Mouse (Mus musculus) thymus, adult 2 months (tissue): ENCODE results near the gene Stx8. TPM values are rescaled to one million over a fixed set of nuclear protein-coding genes. Genes with fewer than 3 reads are reported as not detected.

Source experiments
- DNase-seq: peaks from one replicate; pipeline ENCODE4 v3.0.0; 2021
- H3K27ac ChIP-seq: fragments of 200-500 bp; 2 replicates; pipeline ENCODE4 v1.5.1; 2012; ENCODE audit warnings: low read length, control low read depth; ENCODE audit not compliant: control insufficient read depth, insufficient read depth
- H3K27me3 ChIP-seq: fragments of 200-500 bp; 2 replicates; pipeline ENCODE4 v1.6.1; 2012; ENCODE audit warnings: mild to moderate bottlenecking, low read length, moderate library complexity, mixed read lengths; ENCODE audit not compliant: control insufficient read depth, insufficient read depth
- H3K36me3 ChIP-seq: fragments of 200-500 bp; 2 replicates; pipeline ENCODE4 v1.6.1; 2012; ENCODE audit warnings: mild to moderate bottlenecking, low read length, moderate library complexity; ENCODE audit not compliant: control insufficient read depth, insufficient read depth
- H3K4me1 ChIP-seq: fragments of 200-500 bp; replicated peaks from 2 replicates; pipeline ENCODE4 v1.6.1; 2012; ENCODE audit warnings: low read length; ENCODE audit not compliant: control insufficient read depth, insufficient read depth
- H3K4me3 ChIP-seq: fragments of 200-500 bp; 2 replicates; pipeline ENCODE4 v1.5.1; 2012; ENCODE audit warnings: mild to moderate bottlenecking, low read length, control low read depth, moderate library complexity; ENCODE audit not compliant: control insufficient read depth, insufficient read depth
- CTCF ChIP-seq: fragments of 200-500 bp; IDR thresholded peaks from 2 replicates; pipeline ENCODE4 v1.5.1; 2012; ENCODE audit warnings: mild to moderate bottlenecking, control low read depth, low read length, moderate library complexity, borderline replicate concordance; ENCODE audit not compliant: control insufficient read depth, poor library complexity, insufficient read depth; ENCODE audit errors: extremely low read depth
- POLR2A ChIP-seq: fragments of 200-500 bp; IDR thresholded peaks from 2 replicates; pipeline ENCODE4 v1.6.1; 2012; ENCODE audit warnings: mild to moderate bottlenecking, low read length, control low read depth, moderate library complexity; ENCODE audit not compliant: control insufficient read depth, poor library complexity, insufficient read depth; ENCODE audit errors: extremely low read depth
- WGBS: fragments of 180-500 bp; shearing (Covaris S2); methylation state at CpG from one replicate; pipeline ENCODE4 v1.1.7; 2018; 5-methylcytosine and 5-hydroxymethylcytosine counted together
- polyA plus RNA-seq: library from polyadenylated mRNA; depleted of rRNA; stranded (reverse); fragments of >200 nt; gene quantifications from 2 replicates; pipeline ENCODE4 v1.2.3, GENCODE M21; 2012

Gene Stx8
- polyA plus RNA-seq, 1 experiment, result 8.2 TPM

DNA sequence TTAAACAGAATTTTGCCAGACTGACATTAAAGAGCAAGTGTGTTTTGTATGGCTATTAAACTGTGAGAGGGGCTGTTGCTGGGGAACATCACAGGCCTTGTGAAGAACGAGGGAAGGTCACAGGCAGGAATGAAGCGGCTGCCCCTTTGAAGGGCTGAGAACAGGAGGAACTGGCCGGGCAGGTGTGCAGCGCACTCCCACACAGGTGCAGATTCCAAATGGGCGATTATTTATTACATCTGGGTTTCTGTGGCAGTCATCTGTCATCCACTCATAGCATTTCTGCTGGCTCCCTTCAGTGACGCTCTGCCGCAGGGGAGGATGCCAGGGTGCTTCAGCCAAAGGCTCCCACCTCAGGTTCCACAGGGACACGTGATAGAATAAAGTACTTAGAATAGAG lies 170.7 kb downstream of the Stx8 start:
- Histone ChIP-seq H3K4me1 (peaks cover 13% of the 10 kb centered on the region), H3K36me3 (no peaks in the 10 kb centered on the region), H3K27ac (no peak overlapping the region), H3K4me3 (no peak overlapping the region), H3K27me3 (no peaks in the 10 kb centered on the region)
- 86% methylated on average over 8 of the region's 8 CpGs for WGBS
- TF ChIP-seq CTCF, result no peak
- TF ChIP-seq POLR2A, result no peak
- DNase-seq, result no peak

DNA sequence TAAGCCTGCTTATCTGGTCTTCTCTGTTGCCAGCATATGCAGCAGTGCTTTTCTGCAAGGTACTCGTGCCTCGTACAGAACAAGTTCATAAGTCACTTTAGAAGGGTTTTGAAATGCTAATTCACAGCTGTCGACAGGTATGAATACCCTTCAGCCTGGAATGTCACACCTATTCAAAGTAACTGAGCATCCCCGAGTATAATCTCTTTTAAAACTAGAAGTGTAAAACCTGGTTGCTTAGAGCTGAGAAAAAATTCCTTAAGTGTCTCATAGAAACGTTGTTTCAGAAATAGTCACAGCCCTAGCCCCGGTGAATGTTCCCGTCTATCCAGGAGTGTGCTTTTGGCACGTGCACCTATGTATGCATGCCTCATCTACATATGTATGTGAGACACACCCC lies 176.3 kb downstream of the Stx8 start:
- TF ChIP-seq CTCF, result no peak
- no peak for TF ChIP-seq POLR2A
- no peak for DNase-seq
- 92% methylated on average over 8 of the region's 8 CpGs for WGBS
- Histone ChIP-seq H3K36me3 (no peaks in the 10 kb centered on the region), H3K4me1 (no peaks in the 10 kb centered on the region), H3K4me3 (no peak overlapping the region), H3K27me3 (no peaks in the 10 kb centered on the region), H3K27ac (no peak overlapping the region)

DNA sequence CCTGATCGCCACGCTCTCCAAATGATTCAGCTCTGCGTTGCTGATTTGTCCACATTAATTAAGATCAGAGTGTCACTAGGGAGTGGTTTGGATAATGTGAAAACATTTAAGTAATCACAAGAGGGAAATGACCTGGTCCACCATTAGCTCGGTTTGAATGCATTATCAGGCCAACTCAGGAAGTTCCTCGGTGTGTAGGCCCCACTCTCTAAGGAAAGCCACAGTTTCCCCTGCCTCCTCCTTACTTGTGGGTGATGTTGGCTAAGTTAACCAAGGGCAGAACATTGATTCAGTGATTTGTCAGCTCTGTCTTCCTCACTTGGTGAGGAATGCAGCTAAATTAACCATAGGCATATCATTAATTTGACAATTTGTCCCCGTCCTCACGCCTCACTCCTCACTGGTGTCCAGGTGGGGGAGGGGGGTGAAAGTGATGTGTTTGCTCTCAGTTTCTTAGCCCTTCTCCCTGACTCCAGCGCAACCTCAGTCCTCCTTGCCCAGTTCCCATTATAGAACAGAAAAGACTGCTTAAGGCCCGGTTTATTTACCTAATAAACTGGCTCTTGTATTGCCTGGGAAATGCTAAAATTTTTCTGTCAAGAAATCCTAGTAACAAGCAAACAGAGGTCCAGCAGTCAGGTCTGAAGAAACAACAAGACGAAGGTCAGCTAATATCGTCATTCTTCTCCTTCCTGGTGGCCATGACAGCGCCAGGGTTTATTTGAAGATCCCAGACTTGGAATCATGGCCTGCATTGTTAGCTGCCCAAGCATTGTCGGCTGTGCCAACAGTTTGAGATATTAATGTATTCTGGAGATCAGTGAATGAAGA lies 178.5 kb downstream of the Stx8 start:
- Histone ChIP-seq H3K27ac (no peak overlapping the region), H3K36me3 (no peaks in the 10 kb centered on the region), H3K4me1 (peaks cover 7% of the 10 kb centered on the region), H3K27me3 (no peaks in the 10 kb centered on the region), H3K4me3 (no peak overlapping the region)
- no peak for DNase-seq
- WGBS, result 69% methylated on average over 13 of the region's 13 CpGs
- TF ChIP-seq CTCF (no peak), POLR2A (no peak)

DNA sequence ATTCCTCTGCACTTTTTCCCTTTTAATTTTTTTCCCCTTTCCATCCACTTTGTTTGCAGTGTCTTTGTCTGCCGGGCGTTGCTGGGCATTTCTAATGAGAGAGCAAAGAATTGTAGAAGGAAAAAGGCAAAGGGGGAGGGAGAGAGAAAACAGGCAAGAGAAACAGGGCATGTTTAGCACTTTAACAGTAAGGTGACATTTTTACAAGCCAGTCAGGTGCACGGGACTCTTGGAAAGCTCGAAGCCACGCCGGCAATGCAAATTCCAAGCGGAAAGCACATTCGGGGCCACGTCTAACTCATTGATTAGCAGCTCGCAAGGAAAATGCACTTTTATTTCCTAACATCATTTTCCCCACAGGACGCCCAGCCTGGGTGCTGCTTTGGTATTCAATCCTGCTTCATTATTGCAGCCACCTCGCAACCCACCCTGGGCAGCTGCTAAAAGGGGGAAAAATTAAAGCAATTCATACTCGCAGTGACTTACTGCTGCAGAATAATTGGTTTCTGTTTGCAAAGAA lies 179.1 kb downstream of the Stx8 start:
- DNase-seq, result no peak
- H3K27me3 ChIP-seq, result no peaks in the 10 kb centered on the region
- H3K27ac ChIP-seq, result no peak overlapping the region
- H3K36me3 ChIP-seq, result no peaks in the 10 kb centered on the region
- WGBS, result 94% methylated on average over 13 of the region's 13 CpGs
- no peak overlapping the region for H3K4me3 ChIP-seq
- H3K4me1 ChIP-seq, result peaks cover 7% of the 10 kb centered on the region
- TF ChIP-seq POLR2A, result no peak
- TF ChIP-seq CTCF, result no peak

DNA sequence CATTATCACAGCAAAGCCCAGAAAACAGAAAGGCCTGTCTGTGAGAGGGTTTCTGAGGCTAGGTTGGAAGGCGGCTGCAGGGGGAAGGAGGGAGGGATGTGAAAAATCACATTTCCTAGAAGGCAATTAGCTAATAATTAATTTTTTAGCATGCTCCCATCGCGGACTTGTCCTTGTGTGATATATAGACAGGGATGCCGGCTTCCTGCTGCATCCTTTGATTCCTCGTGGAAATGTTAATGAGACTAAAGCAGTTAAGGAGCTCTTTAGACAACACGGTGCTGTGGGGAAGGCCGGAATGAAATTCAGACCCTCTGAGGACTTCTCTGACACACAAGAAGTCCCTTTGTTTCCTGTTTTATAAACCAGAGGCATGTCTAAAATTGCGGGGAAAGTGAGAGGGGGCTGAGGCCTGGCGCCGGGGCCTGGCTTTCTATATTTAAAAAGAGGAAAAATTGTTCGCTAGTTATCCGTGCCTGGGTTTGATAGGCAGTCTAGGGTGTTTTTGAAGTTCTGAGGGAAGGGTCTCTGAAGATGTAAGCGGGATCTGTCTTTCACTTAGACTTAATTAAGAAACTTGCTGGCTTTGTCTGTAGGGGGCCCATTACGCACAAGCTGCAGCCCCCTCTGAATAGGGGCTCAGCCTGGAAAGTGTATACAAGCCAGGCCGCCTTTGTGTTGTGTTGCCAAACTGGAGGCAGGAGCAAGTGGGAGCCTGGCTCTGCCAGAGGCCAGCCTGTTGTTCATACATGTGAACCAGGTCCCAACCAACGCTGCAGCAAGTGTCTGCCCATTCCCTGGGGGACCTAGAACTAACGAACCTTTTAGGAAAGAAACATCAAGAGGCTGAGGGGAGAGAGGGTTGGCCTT lies 179.8 kb downstream of the Stx8 start:
- TF ChIP-seq POLR2A, result no peak
- no peak for TF ChIP-seq CTCF
- Histone ChIP-seq H3K4me3 (no peak overlapping the region), H3K4me1 (peaks cover 7% of the 10 kb centered on the region), H3K36me3 (no peaks in the 10 kb centered on the region), H3K27me3 (no peaks in the 10 kb centered on the region), H3K27ac (no peak overlapping the region)
- 80% methylated on average over 17 of the region's 17 CpGs for WGBS
- DNase-seq, result no peak

DNA sequence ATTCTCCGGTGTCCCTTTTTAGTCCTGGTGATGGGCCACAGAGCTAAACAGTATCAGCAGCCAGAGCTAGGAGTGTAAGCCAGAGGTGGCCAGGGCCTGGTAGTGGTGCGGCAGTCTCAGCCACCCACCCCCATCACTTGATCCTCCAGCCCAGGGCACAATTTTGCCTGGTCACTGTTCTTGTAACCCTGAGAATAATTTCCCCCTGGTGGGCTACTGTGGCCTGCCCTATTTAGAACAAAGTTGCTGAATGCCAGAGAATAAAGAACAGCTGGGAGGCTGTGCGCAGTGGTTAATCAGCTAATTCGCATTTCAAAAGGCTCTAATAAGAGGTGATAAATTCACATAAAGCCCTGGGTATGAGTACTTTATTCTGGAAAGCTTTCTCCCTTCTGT lies 180.5 kb downstream of the Stx8 start:
- no peak for DNase-seq
- Histone ChIP-seq H3K4me3 (no peak overlapping the region), H3K4me1 (peaks cover 7% of the 10 kb centered on the region), H3K27me3 (no peaks in the 10 kb centered on the region), H3K27ac (no peak overlapping the region), H3K36me3 (no peaks in the 10 kb centered on the region)
- 98% methylated on average over 4 of the region's 4 CpGs for WGBS
- TF ChIP-seq CTCF (no peak), POLR2A (no peak)
